Mouse (Mus musculus) heart, adult 18-20 months (tissue): ENCODE measurements around the gene Olfr434. TPM values are rescaled to one million over a fixed set of nuclear protein-coding genes. Genes with fewer than 3 reads are reported as not detected.

ENCODE experiments used
- total RNA-seq, 2 experiments: library from RNA; stranded (reverse); gene quantifications; 2 replicates each; pipeline ENCODE4 v1.2.3; 2021

Olfr434 gene
- total RNA-seq, 2 experiments from 2014 or later = not detected

Other genes with a start within 250 kb of the Olfr434 start
- not detected for gene Olfr441, start 106.7 kb upstream of the Olfr434 start, total RNA-seq
- not detected for gene Olfr237-ps1, start 66.5 kb upstream of the Olfr434 start, total RNA-seq
- not detected for gene Olfr437, start 49.7 kb upstream of the Olfr434 start, total RNA-seq
- gene Olfr13, start 40.9 kb upstream of the Olfr434 start, total RNA-seq = not detected
- not detected for gene Olfr435, start 15.9 kb upstream of the Olfr434 start, total RNA-seq
- gene Olfr47, start 18.5 kb downstream of the Olfr434 start, total RNA-seq = not detected
- 10 to 100 TPM; 12.7 to 13.3 TPM for gene Arhgef5, start 52.6 kb downstream of the Olfr434 start, total RNA-seq
- not detected for gene Nobox, start 96.5 kb downstream of the Olfr434 start, total RNA-seq